Mouse (Mus musculus) cerebellum, adult 9-11 months (tissue): ENCODE data around the gene Lrba.

Source experiments
- DNase-seq: peaks from one replicate; pipeline ENCODE4 v3.0.0; 2022

Lrba gene

GRCm38 (mm10) chr3:86268074-86268702, 43.7 kb downstream of the Lrba start:
- DNase-seq: peak; percentile 16

GRCm38 (mm10) chr3:86275651-86276050, 51.2 kb downstream of the Lrba start:
- DNase-seq: no peak

- no peak for DNase-seq
Observed at GRCm38 (mm10) chr3:86291326-86291725, 66.8 kb downstream of the Lrba start.

GRCm38 (mm10) chr3:86294866-86295265, 70.4 kb downstream of the Lrba start:
- no peak for DNase-seq

- no peak for DNase-seq
Observed at GRCm38 (mm10) chr3:86296214-86296613, 71.7 kb downstream of the Lrba start.

GRCm38 (mm10) chr3:86308833-86309232, 84.4 kb downstream of the Lrba start:
- DNase-seq: no peak

GRCm38 (mm10) chr3:86310216-86310615, 85.7 kb downstream of the Lrba start:
- no peak for DNase-seq

GRCm38 (mm10) chr3:86311406-86311805, 86.9 kb downstream of the Lrba start:
- DNase-seq: no peak

GRCm38 (mm10) chr3:86317636-86318035, 93.2 kb downstream of the Lrba start:
- no peak for DNase-seq

GRCm38 (mm10) chr3:86328531-86328930, 104.1 kb downstream of the Lrba start:
- no peak for DNase-seq

GRCm38 (mm10) chr3:86343261-86343660, 118.8 kb downstream of the Lrba start:
- DNase-seq: no peak

- no peak for DNase-seq
Observed at GRCm38 (mm10) chr3:86362486-86362885, 138.0 kb downstream of the Lrba start.

GRCm38 (mm10) chr3:86371466-86371865, 147.0 kb downstream of the Lrba start:
- DNase-seq: no peak

- DNase-seq: no peak
Observed at GRCm38 (mm10) chr3:86375276-86375675, 150.8 kb downstream of the Lrba start.

GRCm38 (mm10) chr3:86382557-86382956, 158.1 kb downstream of the Lrba start:
- DNase-seq: no peak

- no peak for DNase-seq
Observed at GRCm38 (mm10) chr3:86385047-86385446, 160.6 kb downstream of the Lrba start.

- DNase-seq: no peak
Observed at GRCm38 (mm10) chr3:86386246-86386645, 161.8 kb downstream of the Lrba start.

- DNase-seq: no peak
Observed at GRCm38 (mm10) chr3:86423828-86424227, 199.3 kb downstream of the Lrba start.

- no peak for DNase-seq
Observed at GRCm38 (mm10) chr3:86426733-86427132, 202.3 kb downstream of the Lrba start.

GRCm38 (mm10) chr3:86443497-86443896, 219.0 kb downstream of the Lrba start:
- DNase-seq: no peak

GRCm38 (mm10) chr3:86451211-86451610, 226.7 kb downstream of the Lrba start:
- no peak for DNase-seq

- no peak for DNase-seq
Observed at GRCm38 (mm10) chr3:86461582-86461981, 237.1 kb downstream of the Lrba start.

GRCm38 (mm10) chr3:86489992-86490391, 265.5 kb downstream of the Lrba start:
- DNase-seq: no peak

- DNase-seq: no peak
Observed at GRCm38 (mm10) chr3:86500586-86500985, 276.1 kb downstream of the Lrba start.

GRCm38 (mm10) chr3:86518506-86519109, 294.1 kb downstream of the Lrba start:
- no peak for DNase-seq
